Mouse (Mus musculus) E14TG2a.4 (cell line): ENCODE measurements around the gene Zfp365.

Experiments
- CTCF ChIP-seq: conservative IDR thresholded peaks from 2 replicates; pipeline ENCODE4 v1.5.1; 2014; ENCODE audit warnings: low read length
- NANOG ChIP-seq: IDR thresholded peaks from 2 replicates; pipeline ENCODE4 v1.6.1; 2014; ENCODE audit warnings: borderline replicate concordance, low read length, mixed read lengths
- POU5F1 ChIP-seq: IDR thresholded peaks from 2 replicates; pipeline ENCODE4 v1.6.1; 2014; ENCODE audit warnings: low read length, borderline replicate concordance

DNA sequence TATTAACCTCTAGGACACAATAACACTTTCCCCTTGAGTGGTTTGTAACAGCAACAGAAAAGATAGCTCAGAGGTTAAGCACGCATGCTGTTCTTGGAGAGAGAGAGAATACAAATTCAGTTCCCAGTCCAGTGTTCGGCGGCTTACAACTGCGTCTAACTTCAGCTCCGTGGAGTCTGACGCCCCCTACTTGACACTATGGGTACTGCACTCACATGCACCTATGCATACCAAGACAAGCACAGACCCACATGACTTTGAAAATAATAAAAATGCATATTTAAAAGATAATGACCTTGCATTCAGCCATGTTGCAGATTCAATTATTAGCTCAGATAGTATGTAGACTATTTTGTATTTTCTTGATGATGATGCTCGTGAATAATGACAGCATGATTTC is 11.6 kb upstream of the Zfp365 start:
- TF ChIP-seq CTCF: peak; percentile 77
- TF ChIP-seq NANOG: no peak
- TF ChIP-seq POU5F1: no peak
